Mouse (Mus musculus) cerebellum, adult 2 months (tissue): Measurements from ENCODE around the gene Mtnr1a. TPM values are rescaled to one million over a fixed set of nuclear protein-coding genes. Genes with fewer than 3 reads are reported as not detected.

Experiments used
- DNase-seq, 2 experiments: peaks; one replicate each; pipeline ENCODE4 v3.0.0; 2021
- H3K27ac ChIP-seq: fragments of 200-500 bp; 2 replicates; pipeline ENCODE4 v1.5.1; 2012; ENCODE audit warnings: low read length, control low read depth, inconsistent platforms; ENCODE audit not compliant: insufficient read depth
- H3K27me3 ChIP-seq: fragments of 200-500 bp; 2 replicates; pipeline ENCODE4 v1.6.1; 2012; ENCODE audit warnings: inconsistent platforms, mild to moderate bottlenecking, low read length, moderate library complexity; ENCODE audit not compliant: control insufficient read depth, insufficient read depth
- H3K4me1 ChIP-seq: fragments of 200-500 bp; 2 replicates; pipeline ENCODE4 v1.6.1; 2011; ENCODE audit warnings: low read length; ENCODE audit not compliant: control insufficient read depth, insufficient read depth
- H3K4me3 ChIP-seq: fragments of 200-500 bp; replicated peaks from 2 replicates; pipeline ENCODE3; 2011; ENCODE audit warnings: mild to moderate bottlenecking, low read depth, low read length, control low read depth; ENCODE audit not compliant: insufficient read depth
- CTCF ChIP-seq: fragments of 200-500 bp; IDR thresholded peaks from 2 replicates; pipeline ENCODE4 v1.5.1; 2011; ENCODE audit warnings: low read depth, mild to moderate bottlenecking, control low read depth, low read length, moderate library complexity, borderline replicate concordance; ENCODE audit not compliant: insufficient read depth
- POLR2A ChIP-seq: fragments of 200-500 bp; IDR thresholded peaks from 2 replicates; pipeline ENCODE4 v1.6.1; 2011; ENCODE audit warnings: low read length, control low read depth, borderline replicate concordance; ENCODE audit not compliant: insufficient read depth
- WGBS: fragments of 180-500 bp; shearing (Covaris S2); methylation state at CpG from one replicate; pipeline ENCODE4 v1.1.7; 2018; 5-methylcytosine and 5-hydroxymethylcytosine counted together
- polyA plus RNA-seq: library from polyadenylated mRNA; depleted of rRNA; stranded (reverse); fragments of >200 nt; gene quantifications from 2 replicates; pipeline ENCODE4 v1.2.3, GENCODE M21; 2012; rRNA removed

Mtnr1a gene
- polyA plus RNA-seq = 0.06 and 0.07 TPM in 2 replicates

DNA sequence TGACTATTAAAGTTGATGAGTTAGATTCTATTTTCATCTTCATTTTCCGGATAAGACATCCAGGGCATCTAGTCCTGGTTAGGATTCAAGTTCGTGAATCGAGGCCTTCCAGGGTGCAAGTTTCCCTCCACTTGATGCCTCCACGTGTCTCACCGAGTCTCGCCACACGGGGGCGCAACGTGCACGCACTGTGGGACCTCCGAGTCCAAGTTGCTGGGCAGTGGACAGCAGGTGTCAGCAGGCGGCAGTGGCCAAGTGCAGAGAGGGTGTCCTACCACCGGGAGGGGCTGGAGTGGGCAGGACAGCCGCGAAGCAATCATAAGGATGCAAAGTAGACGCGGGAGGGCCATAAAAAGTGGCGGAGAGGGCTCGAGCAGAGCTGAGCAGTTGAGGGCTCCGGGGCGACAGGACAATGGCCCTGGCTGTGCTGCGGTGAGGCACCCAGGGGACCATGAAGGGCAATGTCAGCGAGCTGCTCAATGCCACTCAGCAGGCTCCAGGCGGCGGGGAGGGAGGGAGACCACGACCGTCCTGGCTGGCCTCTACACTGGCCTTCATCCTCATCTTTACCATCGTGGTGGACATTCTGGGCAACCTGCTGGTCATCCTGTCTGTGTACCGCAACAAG lies at the start of gene Mtnr1a:
Gene Mtnr1a, plus strand, starts transcription at position 379 of the 628 bp plus-strand sequence.
- DNase-seq = peak; percentile 82 to 92
- H3K27me3 ChIP-seq = no peaks in the 10 kb centered on the region
- peak within 1 kb of the TSS; percentile 33 for H3K4me3 ChIP-seq
- H3K27ac ChIP-seq = no peak within 1 kb of the TSS
- no peaks in the 10 kb centered on the region for H3K4me1 ChIP-seq
- WGBS = 5% methylated on average over 29 of the region's 29 CpGs
- TF ChIP-seq CTCF = peak; percentile 98
- TF ChIP-seq POLR2A = no peak

DNA sequence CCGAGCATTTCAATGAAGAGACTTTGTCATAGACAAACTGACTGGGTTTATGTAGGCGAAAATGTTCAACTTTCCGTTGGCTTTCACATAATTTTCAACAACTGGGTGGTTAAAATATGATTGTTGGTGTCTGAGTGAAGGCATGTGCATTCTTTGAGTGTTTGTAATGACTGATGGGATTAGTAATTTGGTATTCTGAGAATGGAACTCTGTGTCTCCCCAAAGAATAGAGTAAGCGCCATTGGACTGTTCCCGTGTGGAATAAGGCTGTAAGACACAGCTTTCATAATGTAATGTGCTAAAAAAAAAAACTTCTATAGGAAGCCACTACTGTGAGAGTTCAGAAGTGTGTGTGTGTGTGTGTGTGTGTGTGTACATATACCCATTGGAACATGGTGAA lies 49.7 kb upstream of the Mtnr1a start:
- 85% methylated on average over 5 of the region's 5 CpGs for WGBS
- no peaks in the 10 kb centered on the region for H3K27me3 ChIP-seq
- H3K27ac ChIP-seq = no peak overlapping the region
- TF ChIP-seq POLR2A (no peak), CTCF (no peak)
- H3K4me1 ChIP-seq = peaks cover 15% of the 10 kb centered on the region
- H3K4me3 ChIP-seq = no peak overlapping the region
- no peak for DNase-seq

DNA sequence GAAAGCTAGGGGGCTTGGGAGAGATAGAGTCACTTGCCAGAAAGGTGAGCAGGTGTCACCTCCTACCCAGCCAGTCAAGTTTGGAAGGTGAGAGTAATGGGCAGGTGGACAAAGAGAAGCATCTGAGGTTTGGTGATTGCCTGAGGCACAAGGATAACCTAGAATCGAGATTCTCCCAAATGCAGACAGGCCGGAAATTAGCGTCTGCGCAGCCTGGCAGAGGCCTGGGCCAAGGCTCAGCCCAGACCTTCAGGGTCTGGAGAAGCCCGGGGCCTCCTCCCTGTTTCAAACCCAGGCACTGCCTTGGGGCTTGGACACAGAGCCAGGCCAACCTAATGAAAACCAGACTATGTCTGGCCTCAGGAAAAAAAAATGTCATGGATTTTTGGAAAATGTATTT lies 47.8 kb upstream of the Mtnr1a start:
- Histone ChIP-seq H3K4me1 (peaks cover 15% of the 10 kb centered on the region), H3K27ac (peak overlapping the region; percentile 43), H3K4me3 (no peak overlapping the region), H3K27me3 (no peaks in the 10 kb centered on the region)
- no peak for TF ChIP-seq POLR2A
- no peak for TF ChIP-seq CTCF
- WGBS = 11% methylated on average over 5 of the region's 5 CpGs
- DNase-seq = peak; percentile 57 to 66

DNA sequence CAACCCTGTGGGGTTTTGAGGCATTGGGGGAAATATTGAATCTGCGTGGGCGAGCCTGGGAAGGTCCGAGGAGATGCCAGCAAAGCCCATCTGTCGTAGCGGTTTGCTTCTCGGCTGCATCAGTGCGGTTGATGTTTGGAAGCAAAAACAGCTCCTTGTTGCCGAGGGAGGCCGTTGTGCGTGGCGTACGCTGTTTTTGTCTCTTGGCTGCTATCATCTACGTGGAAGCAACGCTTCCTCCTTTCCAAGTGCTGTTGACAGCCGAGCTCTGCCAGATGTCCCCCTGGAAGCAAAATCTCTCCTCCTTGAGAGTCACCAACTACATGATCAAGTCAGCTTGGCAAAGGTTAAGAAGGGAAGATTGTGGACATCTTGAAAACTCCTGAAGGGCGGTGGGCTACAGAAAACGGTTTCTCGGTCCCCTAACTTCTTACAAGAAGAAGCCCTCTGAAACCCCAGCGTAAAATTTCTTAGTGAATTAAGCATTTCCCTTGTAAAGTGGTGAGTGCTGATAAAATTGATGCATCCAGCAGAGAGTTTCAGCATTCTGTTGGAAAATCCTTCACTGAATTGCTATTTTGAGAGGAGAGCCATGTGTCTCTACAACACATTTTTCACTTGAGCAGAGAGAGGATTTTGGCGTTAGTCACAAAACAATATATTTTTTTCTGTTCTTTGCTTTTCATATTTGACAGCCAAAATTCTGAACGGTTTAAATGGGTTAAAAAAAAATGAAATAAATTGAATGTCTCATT lies 46.8 kb upstream of the Mtnr1a start:
- no peaks in the 10 kb centered on the region for H3K27me3 ChIP-seq
- H3K4me3 ChIP-seq = peak overlapping the region; percentile 23
- H3K4me1 ChIP-seq = peaks cover 15% of the 10 kb centered on the region
- 11% methylated on average over 21 of the region's 21 CpGs for WGBS
- peak overlapping the region; percentile 43 for H3K27ac ChIP-seq
- peak; percentile 83 to 87 for DNase-seq
- TF ChIP-seq POLR2A (no peak), CTCF (no peak)

DNA sequence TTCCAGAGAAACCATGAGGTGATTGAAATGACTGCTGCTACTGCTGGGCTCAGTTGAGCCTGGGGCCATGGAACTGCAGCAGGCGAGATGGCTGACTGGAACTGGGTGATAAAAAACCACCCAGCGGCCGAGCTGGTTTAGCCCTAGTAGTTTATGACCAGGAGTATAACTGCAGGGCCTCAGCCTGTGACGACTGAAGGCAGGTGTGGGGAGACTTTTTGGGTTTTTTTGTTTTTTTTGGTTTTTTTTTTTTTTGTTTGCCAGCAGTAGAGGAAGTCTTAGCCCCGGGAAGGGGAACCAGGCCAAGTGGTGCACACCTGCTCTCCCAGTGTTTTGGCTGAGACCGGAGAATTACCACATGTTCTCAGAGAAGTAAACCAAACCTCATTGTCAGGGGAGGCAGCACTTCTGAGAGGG lies 40.8 kb upstream of the Mtnr1a start:
- WGBS = 34% methylated on average over 6 of the region's 6 CpGs
- no peaks in the 10 kb centered on the region for H3K27me3 ChIP-seq
- peak; percentile 45 to 59 for DNase-seq

DNA sequence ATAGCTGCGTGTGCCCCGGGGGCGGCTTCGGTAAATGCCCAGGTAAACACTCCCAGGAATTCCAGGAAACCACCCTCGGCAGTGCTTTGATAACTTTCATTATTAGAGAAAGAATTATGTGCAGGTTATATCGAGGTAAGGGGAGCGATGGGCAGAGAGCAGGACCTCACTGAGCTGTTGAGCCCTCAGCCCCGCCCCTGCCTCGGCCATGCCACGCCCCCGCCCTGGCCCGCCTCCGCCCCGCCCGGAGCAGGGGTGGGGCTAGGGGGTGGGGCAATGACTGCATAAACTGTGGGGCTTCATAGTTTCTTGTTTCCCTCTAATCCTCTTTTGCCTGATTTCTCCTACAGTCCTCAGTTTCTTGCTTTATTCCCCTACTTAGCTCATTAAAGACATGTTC lies 30.6 kb upstream of the Mtnr1a start:
- TF ChIP-seq POLR2A (no peak), CTCF (no peak)
- 89% methylated on average over 15 of the region's 15 CpGs for WGBS
- peaks cover 4% of the 10 kb centered on the region; the same call in 1 of the 2 replicates for H3K4me1 ChIP-seq
- DNase-seq = no peak
- no peak overlapping the region for H3K4me3 ChIP-seq
- H3K27me3 ChIP-seq = no peaks in the 10 kb centered on the region
- H3K27ac ChIP-seq = no peak overlapping the region

More for the DNA sequence above, 40.8 kb upstream of the Mtnr1a start:
- H3K4me1 ChIP-seq = peaks cover 11% of the 10 kb centered on the region; the same call in 1 of the 2 replicates
- H3K27ac ChIP-seq = no peak overlapping the region
- H3K4me3 ChIP-seq = no peak overlapping the region
- no peak for TF ChIP-seq CTCF
- TF ChIP-seq POLR2A = no peak

DNA sequence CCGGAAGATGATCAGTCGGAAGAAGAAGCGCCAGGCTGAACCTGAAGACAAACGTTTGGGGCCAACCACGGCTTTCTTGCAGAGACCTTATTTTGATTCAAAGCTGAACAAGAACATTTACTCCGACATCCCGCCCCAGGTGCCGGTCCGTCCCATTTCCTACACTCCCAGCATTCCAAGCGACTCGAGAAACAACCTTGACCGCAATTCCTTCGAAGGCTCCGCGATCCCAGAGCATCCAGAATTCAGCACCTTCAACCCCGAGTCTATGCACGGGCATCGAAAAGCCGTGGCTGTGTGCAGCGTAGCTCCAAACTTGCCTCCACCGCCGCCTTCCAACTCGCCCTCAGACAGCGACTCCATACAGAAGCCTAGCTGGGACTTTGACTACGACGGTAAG lies 24.8 kb upstream of the Mtnr1a start:
- Histone ChIP-seq H3K4me1 (no peaks in the 10 kb centered on the region), H3K27me3 (no peaks in the 10 kb centered on the region), H3K27ac (no peak overlapping the region), H3K4me3 (no peak overlapping the region)
- TF ChIP-seq CTCF = no peak
- no peak for TF ChIP-seq POLR2A
- no peak for DNase-seq
- WGBS = 97% methylated on average over 26 of the region's 26 CpGs

DNA sequence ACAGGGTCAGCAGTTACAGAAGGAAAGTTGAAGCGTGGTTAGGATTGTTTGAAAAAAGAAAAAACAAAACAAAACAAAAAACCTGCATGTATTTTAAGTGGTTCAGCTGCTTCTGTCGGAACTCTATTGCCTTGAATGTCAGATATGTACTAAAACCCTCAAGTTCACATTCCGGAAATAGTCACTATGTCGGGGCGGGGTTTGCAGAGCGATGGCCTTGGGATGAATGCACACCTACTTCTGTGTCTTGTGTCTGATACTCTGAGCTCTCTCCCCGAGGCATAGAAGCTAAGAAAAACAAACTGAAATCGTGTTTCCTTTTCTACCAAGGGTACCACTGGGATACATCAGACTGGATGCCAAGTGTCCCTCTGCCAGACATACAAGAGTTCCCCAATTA lies 18.5 kb upstream of the Mtnr1a start:
- TF ChIP-seq POLR2A = no peak
- TF ChIP-seq CTCF = no peak
- no peak for DNase-seq
- Histone ChIP-seq H3K27ac (no peak overlapping the region), H3K4me1 (no peaks in the 10 kb centered on the region), H3K4me3 (no peak overlapping the region), H3K27me3 (no peaks in the 10 kb centered on the region)
- WGBS = 93% methylated on average over 8 of the region's 8 CpGs
